Mouse (Mus musculus) adipocyte (in vitro differentiated cells): ENCODE measurements around the gene CK137956.

Experiments
- DNase-seq: peaks from one replicate; pipeline ENCODE4 v3.0.0-alpha.2; 2016; ENCODE audit warnings: low spot score

The CK137956 gene

GRCm38 (mm10) chr4:127970901-127971868 is at the start of gene CK137956:
CK137956 (minus strand) TSS chr4:127970951.
- no peak for DNase-seq

DNA sequence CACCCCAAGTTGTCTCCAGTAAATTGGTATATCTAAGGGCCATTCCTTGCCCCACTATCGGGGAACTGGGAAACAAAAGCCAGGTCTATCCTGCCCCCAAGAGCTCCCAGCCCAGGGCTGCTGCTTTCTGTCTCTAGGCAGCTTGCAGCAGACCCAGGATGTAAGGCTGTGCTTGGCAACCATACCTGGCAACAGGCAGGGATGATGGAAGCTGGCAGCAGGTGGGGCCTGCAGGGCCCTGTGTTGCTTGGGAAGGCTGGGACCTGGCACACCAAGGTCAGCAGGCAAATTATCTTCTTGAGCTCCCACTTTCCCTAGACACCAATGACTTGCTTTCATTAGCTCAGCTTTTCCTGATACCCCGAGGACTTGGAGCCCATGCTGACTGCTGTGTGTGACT is 48.7 kb upstream of the CK137956 start:
- DNase-seq = no peak

- no peak for DNase-seq
These were observed 34.2 kb upstream of the CK137956 start for GRCm38 (mm10) chr4:128004797-128005452.

- no peak for DNase-seq
These were observed 31.9 kb upstream of the CK137956 start for GRCm38 (mm10) chr4:128002638-128003101.

DNA sequence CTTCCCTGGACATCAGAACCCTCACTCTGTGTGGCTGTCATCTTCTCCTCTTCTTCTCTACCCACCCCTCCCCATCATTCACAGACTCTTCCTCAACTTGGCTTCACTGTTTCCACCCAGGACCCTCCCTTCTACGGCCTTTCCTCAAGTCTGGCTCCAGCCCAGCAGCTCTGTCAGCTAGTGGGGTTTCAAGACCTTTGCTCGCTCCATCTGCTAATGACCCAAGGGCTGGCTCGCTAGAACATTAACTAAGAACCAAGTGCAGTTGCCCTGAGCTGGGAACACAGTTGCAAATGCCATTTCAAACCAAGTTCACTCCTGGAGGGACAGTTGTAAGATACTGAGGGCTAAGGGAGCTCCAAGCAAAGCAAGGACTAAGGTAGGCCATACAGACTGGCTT is 28.5 kb upstream of the CK137956 start:
- no peak for DNase-seq

DNA sequence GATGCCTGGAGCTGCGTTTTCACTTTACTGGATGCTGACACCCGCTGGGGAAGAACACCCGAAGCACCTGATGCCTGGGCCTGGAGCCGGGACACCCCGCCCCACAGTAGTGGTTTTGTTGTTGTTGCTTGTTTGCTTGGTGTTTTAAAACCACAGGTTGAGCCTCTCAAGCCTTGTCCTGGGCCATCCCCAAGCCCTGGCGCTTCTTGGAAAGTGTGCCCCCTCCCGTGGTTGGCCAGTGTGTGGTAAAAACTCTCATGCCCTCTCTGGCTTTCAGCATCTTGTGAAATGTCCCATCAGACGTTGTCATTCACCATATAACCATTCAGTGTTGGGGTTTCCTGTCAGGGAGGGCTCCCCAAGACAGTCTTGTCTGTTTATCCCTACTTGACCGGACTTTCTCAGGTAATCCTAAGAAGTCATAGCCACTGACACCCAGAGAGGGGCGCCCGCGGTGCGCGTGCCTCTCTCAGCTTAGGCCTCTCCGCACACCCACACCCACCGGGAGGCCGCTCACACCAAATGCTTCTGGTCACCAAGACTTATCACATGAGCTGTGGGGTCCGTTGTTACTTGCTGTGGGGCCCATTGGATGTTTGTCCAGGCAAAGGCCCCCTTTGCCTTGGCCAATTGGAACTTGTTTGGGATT is 18.7 kb upstream of the CK137956 start:
- DNase-seq = no peak

GRCm38 (mm10) chr4:127988526-127989180 is 17.9 kb upstream of the CK137956 start:
- DNase-seq = no peak

DNA sequence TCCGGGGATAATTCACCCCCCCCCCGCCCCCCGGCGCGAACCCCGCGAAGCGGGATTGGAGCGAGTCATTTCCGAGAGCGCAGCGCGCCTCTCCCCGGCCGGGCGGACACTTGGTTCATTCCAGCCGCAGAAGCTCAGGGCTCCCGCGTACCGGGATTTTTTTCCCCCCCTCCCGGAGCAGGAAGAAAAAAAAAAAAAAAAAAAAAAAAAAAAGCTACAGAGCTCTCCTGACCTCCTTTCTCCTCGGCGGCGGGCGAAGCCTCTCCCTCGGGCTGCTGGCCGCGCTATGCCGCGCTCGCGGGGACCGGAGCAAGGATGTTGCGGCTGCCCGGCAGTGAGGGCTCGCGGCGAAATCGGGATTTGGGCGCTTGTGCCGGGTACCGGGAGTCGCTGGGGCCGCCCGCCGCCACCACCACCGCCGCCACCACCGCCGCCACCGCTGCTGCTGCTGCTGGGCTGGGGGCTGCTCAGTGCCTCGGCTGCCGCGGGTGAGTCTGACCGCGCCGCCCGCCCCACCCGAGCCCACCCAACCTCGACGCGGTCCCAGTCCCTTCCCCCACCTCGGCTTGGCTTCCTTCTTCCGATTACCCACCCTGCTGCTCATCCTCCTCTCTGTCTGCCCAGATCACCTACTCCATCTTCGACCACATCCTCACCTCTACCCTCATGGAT is 17.2 kb upstream of the CK137956 start, which contains the start of gene Csmd2:
Csmd2 (plus strand) TSS at position 74 of the 672 bp plus-strand sequence.
- no peak for DNase-seq

DNA sequence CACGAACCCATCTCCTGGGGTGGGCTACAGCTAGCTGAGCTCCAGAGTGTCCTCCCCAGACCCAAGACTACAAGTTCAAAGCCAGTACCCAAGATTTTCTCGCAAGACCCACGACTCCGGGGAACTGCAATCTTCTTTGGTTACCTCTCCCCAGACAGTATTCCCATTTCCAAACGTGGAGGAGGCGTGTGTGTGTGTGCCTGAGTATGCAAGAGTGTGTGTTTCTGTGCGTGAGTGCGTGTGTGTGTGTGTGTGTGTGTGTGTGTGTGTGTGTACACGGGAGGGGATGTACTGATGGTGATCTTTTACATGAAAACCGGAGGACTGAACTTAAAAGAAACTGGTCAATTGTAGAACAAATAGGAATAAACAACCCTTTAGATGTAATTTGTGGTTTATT is 16.5 kb upstream of the CK137956 start:
- DNase-seq = no peak

DNA sequence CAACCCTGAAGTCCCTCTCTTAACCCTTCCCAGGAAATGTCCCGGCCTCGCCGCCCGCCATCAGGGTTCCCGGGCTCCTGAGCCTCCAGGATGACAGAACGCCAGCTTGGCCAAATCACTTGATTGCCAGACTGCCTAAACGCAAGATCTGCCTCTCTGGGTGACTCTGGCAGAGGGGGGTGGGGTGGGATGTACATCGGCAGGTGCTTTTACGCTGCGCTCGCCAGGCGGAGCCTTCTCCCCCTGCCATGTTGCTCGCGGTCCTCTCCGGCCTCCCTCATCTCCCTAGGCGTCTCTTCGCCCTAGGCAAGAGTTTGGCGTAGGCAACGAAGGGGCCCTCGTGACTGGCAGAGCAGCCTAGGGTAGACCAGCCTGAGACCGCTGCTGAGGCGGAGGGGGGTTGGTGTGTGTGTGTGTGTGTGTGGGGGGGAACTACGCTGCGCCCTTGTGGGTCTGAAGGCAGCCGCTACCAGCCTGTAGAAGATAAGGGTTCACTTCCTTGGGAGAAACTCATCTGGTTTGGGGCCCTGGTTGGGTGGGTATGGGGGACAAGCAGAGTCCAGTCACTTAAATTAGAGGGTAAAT is 15.8 kb upstream of the CK137956 start:
- DNase-seq = no peak

DNA sequence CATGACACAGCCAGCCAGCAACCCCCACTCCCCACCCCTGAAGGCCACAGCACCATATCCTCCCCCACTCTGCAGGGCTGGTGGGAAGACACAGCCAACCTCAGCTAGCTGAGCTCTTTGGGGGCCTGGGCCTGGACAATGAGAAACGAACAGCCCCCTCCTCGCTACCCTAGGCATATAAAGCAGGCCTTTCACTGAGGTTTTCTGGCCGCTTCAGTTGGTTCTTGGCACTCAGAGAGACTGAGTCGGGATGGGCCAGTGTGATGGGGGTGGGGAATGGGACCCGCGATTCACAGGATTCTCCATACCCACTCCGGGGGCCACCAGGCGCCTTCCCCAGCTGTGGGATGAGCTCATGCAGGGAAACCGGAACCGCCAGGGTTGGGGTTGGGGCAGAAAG is 15.1 kb upstream of the CK137956 start:
- DNase-seq = no peak

DNA sequence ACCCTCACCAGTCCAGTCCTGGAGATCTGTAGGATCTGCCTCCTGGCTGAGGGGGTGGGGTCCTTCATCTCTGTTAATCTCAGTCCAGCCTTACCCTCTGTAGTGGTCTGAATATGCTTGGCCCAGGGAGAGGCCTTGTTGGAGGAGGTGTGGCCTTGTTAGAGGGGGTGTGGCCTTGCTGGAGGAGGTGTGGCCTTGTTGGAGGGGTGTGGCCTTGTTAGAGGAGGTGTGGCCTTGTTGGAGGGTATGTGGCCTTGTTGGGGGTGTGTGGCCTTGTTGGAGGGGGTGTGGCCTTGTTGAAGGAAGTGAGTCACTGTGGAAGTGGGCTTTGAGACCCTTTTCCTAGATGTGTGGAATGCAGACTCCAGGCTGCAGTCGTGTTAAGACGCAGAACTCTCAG is 13.7 kb upstream of the CK137956 start:
- DNase-seq = no peak

- DNase-seq = no peak
These were observed 10.4 kb upstream of the CK137956 start for GRCm38 (mm10) chr4:127981125-127981524.

- DNase-seq = no peak
These were observed 2.2 kb upstream of the CK137956 start for GRCm38 (mm10) chr4:127972976-127973375.

- no peak for DNase-seq
These were observed 731 bp downstream of the CK137956 start for GRCm38 (mm10) chr4:127970018-127970421.

- no peak for DNase-seq
These were observed 1.6 kb downstream of the CK137956 start for GRCm38 (mm10) chr4:127969101-127969500.

- DNase-seq = no peak
These were observed 17.6 kb downstream of the CK137956 start for GRCm38 (mm10) chr4:127953006-127953710.

- DNase-seq = no peak
These were observed 23.1 kb downstream of the CK137956 start for GRCm38 (mm10) chr4:127947696-127948095.

DNA sequence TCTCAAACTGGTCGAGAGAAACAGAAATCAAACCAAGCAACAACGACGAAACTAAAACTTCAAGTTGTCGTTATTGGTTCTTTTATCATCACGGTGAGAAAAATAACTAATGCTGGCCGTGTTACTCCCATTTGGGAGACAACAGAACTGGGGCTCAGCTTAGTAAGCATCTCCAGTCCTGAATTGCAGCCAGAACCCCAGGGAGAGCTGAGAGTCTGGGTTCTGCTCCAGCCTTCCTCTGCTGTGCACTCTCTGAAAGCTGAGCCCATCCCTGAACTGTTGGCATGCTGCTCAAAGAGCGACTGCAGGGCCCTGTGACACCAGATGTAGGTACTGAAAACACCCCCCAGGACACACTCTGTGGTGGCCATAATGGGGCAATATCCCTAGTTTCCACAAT is 33.3 kb downstream of the CK137956 start:
- no peak for DNase-seq

- no peak for DNase-seq
These were observed 35.4 kb downstream of the CK137956 start for GRCm38 (mm10) chr4:127935369-127935768.
